Mouse (Mus musculus) embryo, embryonic 9.5 days (tissue): ENCODE measurements around the gene Gm9376.

Experiments used
- DNase-seq: peaks from one replicate; pipeline ENCODE4 v3.0.0-alpha.2; 2017; ENCODE audit errors: extremely low spot score

Gene Gm9376

GRCm38 (mm10) chr14:118282272-118282671 is 15.5 kb downstream of the Gm9376 start:
- DNase-seq: no peak

GRCm38 (mm10) chr14:118282917-118283316 is 16.2 kb downstream of the Gm9376 start:
- no peak for DNase-seq

- DNase-seq: no peak
Measured at GRCm38 (mm10) chr14:118286096-118286495, 19.3 kb downstream of the Gm9376 start.

- no peak for DNase-seq
Measured at GRCm38 (mm10) chr14:118289133-118289532, 22.4 kb downstream of the Gm9376 start.

- no peak for DNase-seq
Measured at GRCm38 (mm10) chr14:118290009-118290408, 23.2 kb downstream of the Gm9376 start.

- DNase-seq: no peak
Measured at GRCm38 (mm10) chr14:118302606-118303005, 35.8 kb downstream of the Gm9376 start.

- no peak for DNase-seq
Measured at GRCm38 (mm10) chr14:118304560-118304959, 37.8 kb downstream of the Gm9376 start.

- no peak for DNase-seq
Measured at GRCm38 (mm10) chr14:118305951-118306350, 39.2 kb downstream of the Gm9376 start.

GRCm38 (mm10) chr14:118307060-118307459 is 40.3 kb downstream of the Gm9376 start:
- no peak for DNase-seq

- DNase-seq: no peak
Measured at GRCm38 (mm10) chr14:118311703-118312102, 44.9 kb downstream of the Gm9376 start.

GRCm38 (mm10) chr14:118312664-118313063 is 45.9 kb downstream of the Gm9376 start:
- no peak for DNase-seq

- DNase-seq: no peak
Measured at GRCm38 (mm10) chr14:118313931-118314330, 47.2 kb downstream of the Gm9376 start.

GRCm38 (mm10) chr14:118317260-118317659 is 50.5 kb downstream of the Gm9376 start:
- no peak for DNase-seq
